Mouse (Mus musculus) inflammation-experienced regulatory T-cells, adult 16 weeks (primary cell): Measurements from ENCODE around the gene Agpat4. TPM values are rescaled to one million over a fixed set of nuclear protein-coding genes. Genes with fewer than 3 reads are reported as not detected.

Source experiments
- polyA plus RNA-seq: library from polyadenylated mRNA; unstranded; fragments of 100-300 nt; shearing (Covaris generic); gene quantifications from one replicate; pipeline ENCODE4 v1.2.1, GENCODE M21; 2017

The Agpat4 gene
- polyA plus RNA-seq: 15.8 TPM

GRCm38 (mm10) chr17:12118561-12118925 lies at the start of gene Agpat4:
Agpat4 (plus strand) TSS chr17:12118704.

Other genes with a start within 250 kb of the Agpat4 start
- 36.1 TPM for gene Map3k4, start 200.1 kb downstream of the Agpat4 start, polyA plus RNA-seq